Mouse (Mus musculus) G1E (cell line): ENCODE results near the gene Metap1. TPM values are rescaled to one million over a fixed set of nuclear protein-coding genes. Genes with fewer than 3 reads are reported as not detected.
"Not testable (repeated sequence)": the region's sequence is repeated elsewhere in the genome, so short reads cannot be mapped to it uniquely, and the experiment has no call there.

Source experiments
- ATAC-seq: 2 replicates; pipeline ENCODE4 v1.8.0; 2016; ENCODE audit warnings: mild to moderate bottlenecking; ENCODE audit not compliant: insufficient number of reproducible peaks, poor library complexity, low FRiP score, severe bottlenecking; ENCODE audit errors: extremely low read depth
- DNase-seq: peaks from one replicate; pipeline ENCODE4 v3.0.0; 2012; ENCODE audit warnings: low spot score
- H3K27me3 ChIP-seq: 2 replicates; pipeline ENCODE4 v1.6.1; 2012; ENCODE audit warnings: mild to moderate bottlenecking, low read length, inconsistent platforms; ENCODE audit not compliant: insufficient read depth
- H3K36me3 ChIP-seq: replicated peaks from 2 replicates; pipeline ENCODE3; 2012; ENCODE audit warnings: mild to moderate bottlenecking, inconsistent platforms
- H3K4me1 ChIP-seq: 2 replicates; pipeline ENCODE4 v1.6.1; 2012; ENCODE audit warnings: low read depth, low read length, inconsistent platforms, mixed read lengths; ENCODE audit not compliant: insufficient read depth
- H3K4me3 ChIP-seq: 2 replicates; pipeline ENCODE4 v1.5.1; 2012; ENCODE audit warnings: low read depth, mild to moderate bottlenecking, inconsistent platforms, low read length, moderate library complexity, mixed read lengths
- H3K9me3 ChIP-seq: replicated peaks from 2 replicates; pipeline ENCODE4 v1.6.1; 2012; ENCODE audit warnings: inconsistent platforms
- CTCF ChIP-seq: IDR thresholded peaks from 2 replicates; pipeline ENCODE4 v1.5.1; 2012; ENCODE audit warnings: low read depth, low read length, inconsistent platforms, mixed read lengths
- GATA1 ChIP-seq: IDR thresholded peaks from 2 replicates; pipeline ENCODE4 v1.6.1; 2012; ENCODE audit warnings: borderline replicate concordance, low read length, inconsistent platforms, mixed read lengths
- GATA2 ChIP-seq: IDR thresholded peaks from 2 replicates; pipeline ENCODE4 v1.6.1; 2012; ENCODE audit warnings: low read depth, low read length, inconsistent platforms, borderline replicate concordance
- POLR2AphosphoS5 ChIP-seq: IDR thresholded peaks from 2 replicates; pipeline ENCODE4 v1.6.1; 2012; ENCODE audit warnings: low read depth, low read length, inconsistent platforms; ENCODE audit not compliant: insufficient replicate concordance
- TAL1 ChIP-seq: conservative IDR thresholded peaks from 2 replicates; pipeline ENCODE4 v1.6.1; 2012; ENCODE audit warnings: low read depth, low read length, inconsistent platforms, mixed read lengths
- polyA plus RNA-seq: library from polyadenylated mRNA; stranded (reverse); fragments of >175 nt; gene quantifications from 2 replicates; pipeline ENCODE4 v1.2.3, GENCODE M21; 2012
- total RNA-seq, 2 experiments: library from RNA; stranded (forward) in 1 of 2; stranded (reverse) in 1 of 2; fragments of 200-1000 nt in 1 of 2; fragments of >200 nt in 1 of 2; fragmentation: Nextera tagmentation in 1 of 2; gene quantifications; 2 replicates each; pipeline ENCODE4 v1.2.3; 2014 to 2017

Metap1 gene
- total and polyA plus RNA-seq, 3 experiments, result 24.3 to 67.3 (median 66.3) TPM

DNA sequence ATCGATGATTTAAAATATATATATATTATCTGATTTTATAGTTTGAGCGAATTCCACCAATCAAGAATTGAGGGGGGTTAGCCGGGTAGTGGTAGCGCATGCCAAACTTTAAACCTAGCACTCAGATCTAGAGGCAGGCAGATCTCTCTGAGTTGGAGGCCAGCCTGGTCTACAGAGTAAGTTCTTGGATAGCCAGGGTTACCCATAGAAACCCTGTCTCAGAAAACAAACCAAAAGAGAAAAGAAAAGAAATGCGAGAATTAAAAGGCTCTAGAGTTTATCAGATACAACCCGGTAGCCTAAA lies 671 bp upstream of the Metap1 start:
- Histone ChIP-seq H3K9me3 (no peaks in the 10 kb centered on the region), H3K27me3 (no peaks in the 10 kb centered on the region), H3K36me3 (peaks cover 19% of the 10 kb centered on the region), H3K4me1 (peaks cover 30% of the 10 kb centered on the region), H3K4me3 (peak overlapping the region; percentile 87)
- DNase-seq (no peak), ATAC-seq (no peak)
- TF ChIP-seq TAL1 (no peak), GATA2 (no peak), GATA1 (no peak), CTCF (no peak), POLR2AphosphoS5 (no peak)

DNA sequence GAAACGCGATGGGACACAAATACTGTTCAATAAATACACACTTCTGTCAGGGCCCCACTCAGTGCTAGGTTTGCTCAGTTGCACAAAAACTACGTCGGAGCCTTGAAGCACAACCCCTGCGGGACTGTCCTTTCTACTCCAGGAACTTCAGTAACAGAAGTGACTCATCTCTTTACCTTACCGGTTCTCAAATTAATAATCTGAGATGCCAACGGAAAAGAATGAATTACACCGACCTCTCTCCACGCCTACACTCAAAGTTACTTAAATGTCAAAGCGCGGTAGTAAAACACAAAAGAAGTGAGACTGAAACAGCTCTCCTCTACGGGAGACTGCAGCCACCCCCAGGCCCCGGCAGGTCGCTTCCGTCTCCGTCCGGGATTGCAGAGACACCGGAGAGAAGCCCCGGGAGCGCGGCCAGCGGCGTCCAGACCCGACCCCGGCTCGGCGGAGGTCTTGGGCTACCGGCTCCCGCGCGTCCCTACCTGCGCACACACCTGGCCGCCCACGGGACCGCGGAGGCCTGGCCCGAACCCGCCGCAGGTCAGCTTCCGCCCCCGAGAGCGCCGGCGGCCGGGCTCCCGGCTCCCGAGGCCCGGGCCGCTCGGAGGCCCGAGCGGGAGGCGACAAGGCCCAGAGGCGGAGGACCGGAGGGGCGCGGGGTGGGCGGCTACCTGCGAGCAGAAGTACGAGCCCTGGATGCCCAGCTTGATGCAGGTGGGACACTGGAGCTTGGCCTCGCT lies 560 bp downstream of the Metap1 start:
- ATAC-seq (no peak), DNase-seq (peak; percentile 40)
- Histone ChIP-seq H3K36me3 (peaks cover 31% of the 10 kb centered on the region), H3K27me3 (no peaks in the 10 kb centered on the region), H3K9me3 (no peaks in the 10 kb centered on the region), H3K4me1 (peaks cover 23% of the 10 kb centered on the region), H3K4me3 (peak overlapping the region; percentile 87)
- no peak for TF ChIP-seq GATA2
- TF ChIP-seq TAL1, result no peak
- no peak for TF ChIP-seq CTCF
- no peak for TF ChIP-seq POLR2AphosphoS5
- TF ChIP-seq GATA1, result no peak

DNA sequence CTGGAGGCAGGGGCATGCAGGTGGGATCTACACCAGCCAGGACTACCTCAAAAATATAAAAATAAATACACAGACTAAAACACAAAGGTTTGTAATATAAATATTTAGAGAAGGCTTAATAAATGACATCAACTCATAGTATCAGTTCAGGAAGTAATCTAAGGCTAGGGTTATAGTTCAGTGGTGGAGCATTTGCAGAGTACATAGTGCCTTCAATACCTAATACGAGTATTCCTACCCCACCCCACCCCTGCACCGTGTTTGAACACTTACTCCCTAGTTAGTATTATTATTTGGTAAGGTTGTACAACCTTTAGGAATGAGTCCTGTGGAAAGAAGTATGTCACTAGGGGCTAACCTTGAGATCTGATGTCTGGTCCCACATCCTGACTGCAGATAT lies 6.1 kb downstream of the Metap1 start:
- DNase-seq (no peak), ATAC-seq (no peak)
- Histone ChIP-seq H3K27me3 (no peaks in the 10 kb centered on the region), H3K36me3 (peaks cover 80% of the 10 kb centered on the region), H3K4me1 (peaks cover 33% of the 10 kb centered on the region), H3K9me3 (no peaks in the 10 kb centered on the region), H3K4me3 (no peak overlapping the region)
- no peak for TF ChIP-seq GATA1
- TF ChIP-seq TAL1, result no peak

DNA sequence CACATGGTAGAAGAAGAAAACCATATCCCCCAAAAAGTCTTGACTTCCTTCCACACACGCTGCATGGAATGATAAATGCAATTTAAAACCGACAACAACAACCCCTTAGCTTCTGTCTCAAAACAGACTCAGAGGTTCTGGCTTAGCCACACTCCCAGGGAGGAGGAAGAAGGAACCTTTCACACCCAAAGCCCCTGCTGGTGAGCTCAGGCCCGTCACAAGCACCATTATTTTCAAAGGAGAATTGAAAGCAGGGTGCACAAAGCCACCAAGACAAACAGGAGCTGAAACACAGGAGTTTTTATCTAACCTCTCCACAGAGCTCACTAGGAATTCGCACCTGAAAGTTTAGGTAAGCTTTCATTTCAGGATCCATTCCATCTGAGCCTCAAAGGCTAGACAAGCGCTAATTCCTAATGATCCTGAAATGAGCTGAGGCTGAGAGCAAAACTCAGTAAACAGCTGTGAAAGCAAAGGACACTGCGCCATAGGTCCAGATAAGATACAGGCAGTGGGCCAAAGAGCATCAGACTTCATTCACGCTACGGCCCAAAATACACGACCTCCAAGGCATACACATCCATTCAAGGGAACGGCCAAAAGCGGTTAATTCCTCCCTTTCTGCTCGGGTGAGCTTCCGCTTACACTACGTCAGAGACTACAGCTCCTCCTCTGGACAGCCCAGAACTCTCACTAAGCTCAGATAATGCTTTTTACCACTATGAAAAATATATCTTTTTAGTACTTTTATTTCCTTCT lies 7.6 kb downstream of the Metap1 start:
- H3K36me3 ChIP-seq, result peaks cover 82% of the 10 kb centered on the region
- H3K4me1 ChIP-seq, result peaks cover 25% of the 10 kb centered on the region
- TF ChIP-seq GATA1 (no peak), GATA2 (no peak), CTCF (no peak), POLR2AphosphoS5 (no peak), TAL1 (no peak)
- no peaks in the 10 kb centered on the region for H3K9me3 ChIP-seq
- H3K27me3 ChIP-seq, result no peaks in the 10 kb centered on the region
- H3K4me3 ChIP-seq, result no peak overlapping the region
- no peak for ATAC-seq
- no peak for DNase-seq

DNA sequence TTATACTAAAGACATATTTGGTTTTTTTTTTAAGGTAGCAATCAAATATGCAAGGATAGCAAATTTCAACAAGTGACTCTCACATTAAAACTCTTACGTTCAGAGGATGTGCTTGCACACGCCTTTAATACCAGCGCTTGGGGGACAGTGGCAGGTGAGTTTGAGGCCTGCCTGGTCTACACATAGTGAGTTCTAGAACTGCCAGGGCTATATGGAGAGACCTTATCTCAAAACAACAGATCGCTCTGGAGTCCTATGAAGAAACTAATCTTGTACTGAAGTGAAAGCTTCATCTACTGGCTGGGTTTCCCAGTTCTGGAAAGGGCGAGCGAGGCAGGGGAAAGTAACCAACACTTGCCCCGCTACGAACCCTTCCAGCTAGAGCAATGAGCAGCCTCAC lies 9.8 kb downstream of the Metap1 start:
- DNase-seq (no peak), ATAC-seq (no peak)
- H3K4me3 ChIP-seq, result no peak overlapping the region
- TF ChIP-seq TAL1 (no peak), GATA1 (no peak), GATA2 (no peak), POLR2AphosphoS5 (no peak), CTCF (no peak)
- H3K9me3 ChIP-seq, result no peaks in the 10 kb centered on the region
- H3K36me3 ChIP-seq, result peaks cover 84% of the 10 kb centered on the region
- H3K4me1 ChIP-seq, result peaks cover 17% of the 10 kb centered on the region
- H3K27me3 ChIP-seq, result no peaks in the 10 kb centered on the region

DNA sequence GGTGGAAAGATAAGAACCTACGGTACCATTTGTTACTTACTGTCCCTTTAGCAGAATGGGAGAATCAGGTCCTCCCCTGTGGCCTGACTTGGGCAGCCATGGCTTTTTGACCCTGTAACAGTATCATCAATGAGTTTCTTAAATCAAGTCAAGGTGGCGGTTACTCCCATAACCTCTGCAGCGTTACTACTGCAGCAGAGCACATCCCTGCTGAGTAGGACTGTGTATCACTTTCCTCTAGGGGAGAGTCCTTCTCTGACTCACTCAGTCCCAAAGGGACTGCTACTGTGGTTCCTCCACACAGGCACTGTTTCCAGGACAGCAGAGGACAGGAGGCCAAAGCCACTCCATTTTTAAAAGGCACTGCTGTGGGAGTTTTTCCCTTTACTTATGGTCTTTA lies 18.2 kb downstream of the Metap1 start:
- ATAC-seq, result no peak; the same call in 1 of the 2 replicates
- Histone ChIP-seq H3K9me3 (no peaks in the 10 kb centered on the region), H3K27me3 (no peaks in the 10 kb centered on the region; the same call in 1 of the 2 replicates), H3K4me3 (no peak overlapping the region), H3K36me3 (peaks cover 93% of the 10 kb centered on the region), H3K4me1 (no peaks in the 10 kb centered on the region)
- no peak for DNase-seq
- TF ChIP-seq POLR2AphosphoS5 (no peak), TAL1 (no peak), CTCF (no peak), GATA1 (no peak), GATA2 (no peak)

DNA sequence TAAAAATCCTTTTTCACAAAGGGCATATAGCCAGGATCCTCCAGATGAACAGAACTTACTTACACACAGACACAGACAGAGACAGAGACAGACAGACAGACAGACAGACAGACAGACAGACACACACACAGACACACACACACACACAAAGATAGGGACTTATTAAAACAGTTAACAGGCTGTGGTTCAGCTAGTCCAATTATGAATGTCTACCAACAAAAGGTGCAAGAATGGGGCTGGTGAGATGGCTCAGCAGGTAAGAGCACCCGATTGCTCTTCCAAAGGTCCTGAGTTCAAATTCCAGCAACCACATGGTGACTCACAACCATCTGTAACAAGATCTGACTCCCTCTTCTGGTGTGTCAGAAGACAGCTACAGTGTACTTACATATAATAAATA lies 22.7 kb downstream of the Metap1 start:
- H3K9me3 ChIP-seq, H3K27me3 ChIP-seq, DNase-seq, H3K4me1 ChIP-seq, H3K4me3 ChIP-seq, ATAC-seq: not testable (repeated sequence)
- H3K36me3 ChIP-seq, result peaks cover 94% of the 10 kb centered on the region
